Mouse (Mus musculus) heart, embryonic 14.5 days (tissue): ENCODE data around the gene Il1r2. TPM values are rescaled to one million over a fixed set of nuclear protein-coding genes. Genes with fewer than 3 reads are reported as not detected.

Source experiments
- ATAC-seq: fragments of 200-750 bp; cut with Nextera tagmentation; 2 replicates; pipeline ENCODE4 v1.8.0; 2017; ENCODE audit warnings: low read depth, moderate TSS enrichment; ENCODE audit not compliant: insufficient number of reproducible peaks, insufficient read depth, low FRiP score
- H3K27ac ChIP-seq, 2 experiments: fragments of 200-500 bp in 1 of 2; fragments of 300-500 bp in 1 of 2; sonication (generic) in 1 of 2; replicated peaks in 1 of 2; 2 replicates each; pipeline ENCODE4 v1.5.1; 2012 to 2014; ENCODE audit warnings: low read depth in 2 of 2, low read length in 2 of 2, control low read depth in 1 of 2, mild to moderate bottlenecking in 1 of 2, mixed read lengths in 1 of 2; ENCODE audit not compliant: control insufficient read depth in 1 of 2, insufficient read depth in 1 of 2
- H3K27me3 ChIP-seq: fragments of 300-500 bp; sonication (generic); 2 replicates; pipeline ENCODE4 v1.6.1; 2014; ENCODE audit warnings: mild to moderate bottlenecking, low read length, control low read depth; ENCODE audit not compliant: control insufficient read depth, insufficient read depth
- H3K36me3 ChIP-seq: fragments of 300-500 bp; sonication (generic); 2 replicates; pipeline ENCODE4 v1.6.1; 2014; ENCODE audit warnings: mild to moderate bottlenecking, control low read depth, low read length, mixed read lengths; ENCODE audit not compliant: control insufficient read depth, insufficient read depth
- H3K4me1 ChIP-seq, 2 experiments: fragments of 200-500 bp in 1 of 2; fragments of 300-500 bp in 1 of 2; sonication (generic) in 1 of 2; 2 replicates each; pipeline ENCODE4 v1.6.1; 2012 to 2014; ENCODE audit warnings: low read length in 2 of 2, control low read depth in 1 of 2, mixed read lengths in 1 of 2; ENCODE audit not compliant: control insufficient read depth in 2 of 2, insufficient read depth in 2 of 2
- H3K4me2 ChIP-seq: fragments of 300-500 bp; sonication (generic); 2 replicates; pipeline ENCODE4 v1.6.1; 2014; ENCODE audit warnings: mild to moderate bottlenecking, low read length
- H3K4me3 ChIP-seq, 2 experiments: fragments of 200-500 bp in 1 of 2; fragments of 300-500 bp in 1 of 2; sonication (generic) in 1 of 2; 2 replicates each; pipeline ENCODE4 v1.5.1; 2012 to 2014; ENCODE audit warnings: low read length in 2 of 2, mild to moderate bottlenecking in 2 of 2, control low read depth in 1 of 2, low read depth in 1 of 2, moderate library complexity in 1 of 2; ENCODE audit not compliant: control insufficient read depth in 1 of 2, insufficient read depth in 1 of 2
- H3K9ac ChIP-seq: fragments of 300-500 bp; sonication (generic); 2 replicates; pipeline ENCODE4 v1.6.1; 2014; ENCODE audit warnings: mild to moderate bottlenecking, low read length
- H3K9me3 ChIP-seq: fragments of 300-500 bp; sonication (generic); 2 replicates; pipeline ENCODE4 v1.6.1; 2016; ENCODE audit warnings: low read length, control low read depth; ENCODE audit not compliant: control insufficient read depth
- WGBS: fragments of 180-500 bp; shearing (Covaris S2); extraction: QIAGEN DNeasy Blood & Tissue Kit; methylation state at CpG from one replicate; pipeline ENCODE4 v1.1.7; 2014; 5-methylcytosine and 5-hydroxymethylcytosine counted together
- polyA plus RNA-seq: library from polyadenylated mRNA; unstranded; fragments of >200 nt; fragmentation: Nextera tagmentation; extraction: Ambion mirVana; gene quantifications from 2 replicates; pipeline ENCODE4 v1.2.1, GENCODE M21; 2014

The Il1r2 gene
- polyA plus RNA-seq, 1 experiment from 2014 or later = 1.1 TPM

DNA sequence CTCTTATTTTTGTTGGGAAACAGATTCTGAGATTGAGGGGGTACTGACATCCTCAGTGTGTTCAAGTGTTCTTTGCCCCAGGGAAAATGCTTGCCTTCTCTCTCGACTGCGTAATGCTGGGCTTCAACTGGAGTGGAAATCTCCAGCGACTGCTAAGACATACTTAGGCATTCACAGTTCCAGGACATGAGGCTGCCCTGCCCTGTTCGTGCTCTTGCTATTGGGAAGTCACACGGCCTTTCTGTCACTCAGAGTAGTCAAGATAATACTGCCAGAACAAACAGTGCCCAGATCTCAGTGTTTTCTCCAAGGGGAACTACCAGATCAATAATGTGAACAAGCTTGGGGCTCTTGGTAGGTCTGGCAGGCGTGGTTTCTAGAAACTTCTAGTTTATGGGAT is 35.9 kb downstream of the Il1r2 start:
- no peaks in the 10 kb centered on the region for H3K27me3 ChIP-seq
- WGBS = 44% methylated on average over 6 of the region's 6 CpGs
- H3K4me3 ChIP-seq = no peak overlapping the region
- no peaks in the 10 kb centered on the region for H3K4me1 ChIP-seq
- no peak overlapping the region for H3K9ac ChIP-seq
- H3K9me3 ChIP-seq = no peaks in the 10 kb centered on the region
- H3K27ac ChIP-seq = no peak overlapping the region
- ATAC-seq = no peak
- H3K36me3 ChIP-seq = no peaks in the 10 kb centered on the region
- no peak overlapping the region for H3K4me2 ChIP-seq

DNA sequence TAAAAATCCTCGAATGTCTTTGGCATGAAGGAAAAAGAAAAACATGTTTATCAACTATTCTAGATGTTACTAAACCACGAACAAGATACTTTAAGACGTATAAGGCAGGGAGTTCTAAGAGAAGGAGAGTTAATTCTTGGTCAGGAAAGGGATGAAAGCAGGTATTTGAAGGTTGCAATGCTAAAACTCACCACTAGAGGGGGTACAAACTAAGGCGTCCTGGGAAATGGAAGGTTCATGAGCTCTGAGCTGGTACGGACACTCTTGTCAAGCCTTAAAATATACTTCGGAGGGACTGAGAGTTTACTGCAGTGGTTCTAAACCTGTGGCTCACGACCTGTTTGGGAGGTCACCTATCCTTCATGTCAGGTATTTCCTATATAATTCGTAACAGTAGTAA is 41.4 kb downstream of the Il1r2 start:
- WGBS = 44% methylated on average over 8 of the region's 8 CpGs
- H3K27ac ChIP-seq = no peak overlapping the region
- no peak overlapping the region for H3K9ac ChIP-seq
- H3K4me1 ChIP-seq = no peaks in the 10 kb centered on the region
- H3K4me3 ChIP-seq = no peak overlapping the region
- no peak overlapping the region for H3K4me2 ChIP-seq
- H3K9me3 ChIP-seq = no peaks in the 10 kb centered on the region
- no peaks in the 10 kb centered on the region for H3K27me3 ChIP-seq
- no peak for ATAC-seq
- no peaks in the 10 kb centered on the region for H3K36me3 ChIP-seq

DNA sequence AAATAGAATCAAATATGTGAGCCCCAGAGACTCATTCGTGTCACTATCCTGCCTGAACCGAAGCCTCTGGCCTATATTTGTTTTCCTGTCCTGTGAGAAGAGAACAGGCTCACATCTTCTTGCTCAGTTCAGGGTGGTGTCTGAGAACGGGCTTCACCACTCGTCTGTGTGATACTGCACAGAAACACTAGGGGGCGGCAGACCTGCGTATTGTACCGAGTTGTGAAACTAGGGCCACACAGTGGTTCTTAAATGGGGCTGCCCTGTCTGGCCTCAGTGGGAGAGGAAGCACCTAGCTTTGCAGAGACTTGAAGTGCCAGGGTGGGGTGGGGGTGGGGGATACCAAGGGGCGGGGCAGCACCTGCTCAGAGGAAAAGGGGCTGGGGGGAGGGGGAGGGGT is 42.5 kb downstream of the Il1r2 start:
- H3K27me3 ChIP-seq = no peaks in the 10 kb centered on the region
- no peaks in the 10 kb centered on the region for H3K9me3 ChIP-seq
- H3K27ac ChIP-seq = no peak overlapping the region
- no peaks in the 10 kb centered on the region for H3K4me1 ChIP-seq
- ATAC-seq = no peak; the same call in 1 of the 2 replicates
- 4% methylated on average over 8 of the region's 8 CpGs for WGBS
- H3K4me3 ChIP-seq = no peak overlapping the region
- H3K36me3 ChIP-seq = no peaks in the 10 kb centered on the region
- H3K4me2 ChIP-seq = no peak overlapping the region
- H3K9ac ChIP-seq = no peak overlapping the region

DNA sequence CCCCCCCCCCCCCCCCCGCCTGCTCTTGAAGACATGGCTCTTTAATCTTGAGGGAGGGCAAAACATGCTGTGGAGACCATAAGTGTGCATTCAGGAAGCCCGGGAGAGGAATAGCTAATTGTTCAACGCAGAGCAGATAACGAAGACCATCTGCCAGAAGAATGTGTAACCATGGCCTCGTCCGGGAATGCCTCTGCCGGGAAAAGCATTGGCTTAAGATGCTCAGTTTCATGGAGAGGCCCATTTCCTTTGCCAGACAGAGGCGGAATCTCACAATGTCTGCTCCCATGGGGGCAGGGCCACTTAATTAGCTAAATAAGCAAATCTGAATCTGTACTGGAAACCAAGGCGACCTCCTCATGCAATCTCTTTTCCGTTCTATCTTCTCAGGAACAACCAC is 43.7 kb downstream of the Il1r2 start:
- Histone ChIP-seq H3K36me3 (no peaks in the 10 kb centered on the region), H3K4me2 (no peak overlapping the region), H3K9me3 (no peaks in the 10 kb centered on the region), H3K27ac (no peak overlapping the region), H3K9ac (no peak overlapping the region), H3K4me1 (no peaks in the 10 kb centered on the region), H3K4me3 (no peak overlapping the region), H3K27me3 (no peaks in the 10 kb centered on the region)
- no peak for ATAC-seq
- WGBS = 34% methylated on average over 9 of the region's 10 CpGs

DNA sequence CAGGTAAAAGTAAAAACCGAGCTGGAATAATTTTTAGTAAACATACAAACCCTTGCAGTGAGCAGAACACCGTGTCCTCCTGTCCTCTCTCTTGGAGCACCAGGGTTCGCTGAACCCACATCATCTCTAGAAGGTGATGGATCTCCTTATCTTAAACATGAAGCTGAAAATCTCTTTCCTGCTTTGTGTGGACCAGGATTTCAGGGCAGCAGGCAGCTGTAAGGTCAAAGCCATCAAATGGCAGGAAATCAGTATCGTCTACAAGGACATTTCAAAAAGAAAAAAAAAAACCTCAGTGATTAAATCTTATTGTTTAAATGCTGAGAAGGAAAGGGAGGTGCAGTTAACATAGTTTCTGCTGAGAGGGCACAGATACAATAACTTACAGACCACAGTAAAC is 50.4 kb downstream of the Il1r2 start:
- H3K9ac ChIP-seq = no peak overlapping the region
- no peak overlapping the region for H3K4me2 ChIP-seq
- H3K4me1 ChIP-seq = no peaks in the 10 kb centered on the region
- no peak overlapping the region for H3K27ac ChIP-seq
- H3K9me3 ChIP-seq = no peaks in the 10 kb centered on the region
- H3K36me3 ChIP-seq = no peaks in the 10 kb centered on the region
- 58% methylated on average over 4 of the region's 4 CpGs for WGBS
- no peaks in the 10 kb centered on the region for H3K27me3 ChIP-seq
- H3K4me3 ChIP-seq = no peak overlapping the region
- no peak for ATAC-seq

DNA sequence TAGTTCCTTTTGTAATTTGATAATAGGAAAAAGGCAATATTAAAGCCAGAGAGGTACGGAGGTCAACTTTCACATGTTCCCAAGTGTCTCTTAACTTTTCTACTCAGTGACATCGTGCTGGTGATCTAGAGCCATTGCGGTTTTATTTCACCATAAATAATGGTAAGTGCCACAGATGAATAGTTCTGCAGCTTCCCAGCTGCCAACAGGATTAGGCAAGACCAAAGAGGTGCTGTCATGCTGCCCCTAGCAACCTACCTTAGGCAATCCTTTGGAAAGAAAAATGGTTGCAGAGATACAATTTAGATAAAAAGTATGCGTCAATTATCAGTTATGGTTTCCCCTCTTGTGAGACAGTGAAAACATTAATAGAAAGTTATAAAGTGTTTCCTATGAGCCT is 54.6 kb downstream of the Il1r2 start:
- Histone ChIP-seq H3K36me3 (no peaks in the 10 kb centered on the region), H3K4me1 (no peaks in the 10 kb centered on the region; a peak in 1 of 4 replicates), H3K9ac (no peak overlapping the region), H3K27ac (no peak overlapping the region), H3K4me2 (no peak overlapping the region), H3K4me3 (no peak overlapping the region), H3K27me3 (no peaks in the 10 kb centered on the region), H3K9me3 (no peaks in the 10 kb centered on the region)
- no peak for ATAC-seq
- 89% methylated on average over 4 of the region's 4 CpGs for WGBS

DNA sequence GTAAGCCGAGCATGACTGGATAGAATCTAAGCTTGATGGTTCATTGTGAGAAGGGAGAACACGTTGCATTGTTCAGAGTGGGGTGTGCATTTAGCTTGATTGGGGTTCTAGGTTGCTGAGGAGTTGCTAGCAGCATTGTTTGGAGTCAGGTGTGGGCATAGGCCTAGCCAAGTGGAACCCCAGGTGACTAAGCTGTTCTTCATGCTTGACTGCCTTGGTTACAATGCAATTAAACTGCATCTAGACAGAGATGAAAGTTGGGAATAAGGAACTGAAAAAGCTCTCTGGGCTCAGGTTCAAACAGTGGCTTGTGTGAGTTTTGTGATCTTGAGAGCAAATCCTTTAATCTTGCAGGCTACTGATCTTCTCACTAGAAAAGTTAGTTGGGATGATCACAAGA is 55.4 kb downstream of the Il1r2 start:
- no peaks in the 10 kb centered on the region for H3K27me3 ChIP-seq
- no peak overlapping the region for H3K4me3 ChIP-seq
- H3K27ac ChIP-seq = no peak overlapping the region
- H3K4me2 ChIP-seq = no peak overlapping the region
- no peak overlapping the region for H3K9ac ChIP-seq
- no peaks in the 10 kb centered on the region for H3K36me3 ChIP-seq
- no peaks in the 10 kb centered on the region for H3K9me3 ChIP-seq
- ATAC-seq = no peak
- H3K4me1 ChIP-seq = no peaks in the 10 kb centered on the region; a peak in 1 of 4 replicates
- 59% methylated on average over 2 of the region's 2 CpGs for WGBS

DNA sequence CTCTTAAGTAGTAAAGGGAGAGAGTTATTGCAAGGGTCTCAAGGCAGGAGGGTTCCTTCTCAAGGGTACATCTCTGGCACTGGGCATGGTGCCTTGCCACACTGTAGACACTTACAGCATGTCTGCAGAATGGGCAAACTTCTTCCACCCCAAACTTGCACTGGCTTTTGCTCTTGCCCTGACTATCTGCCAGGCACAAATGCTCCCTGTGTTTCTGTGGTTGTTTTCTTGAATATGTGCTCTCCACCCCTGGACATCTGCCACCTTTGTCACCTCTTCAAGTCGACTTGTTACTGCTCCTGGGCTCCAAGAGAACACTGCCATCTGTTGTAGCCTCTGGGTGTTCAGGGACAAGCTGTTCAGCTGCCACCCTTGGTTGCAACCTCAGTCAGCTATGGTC is 57.8 kb downstream of the Il1r2 start:
- Histone ChIP-seq H3K36me3 (no peaks in the 10 kb centered on the region), H3K4me2 (no peak overlapping the region), H3K4me1 (no peaks in the 10 kb centered on the region; a peak in 1 of 4 replicates), H3K27me3 (no peaks in the 10 kb centered on the region), H3K27ac (no peak overlapping the region), H3K9me3 (no peaks in the 10 kb centered on the region), H3K4me3 (no peak overlapping the region), H3K9ac (no peak overlapping the region)
- 39% methylated on average over 1 of the region's 1 CpGs for WGBS
- ATAC-seq = no peak
